Mouse (Mus musculus) macrophage (primary cell): ENCODE measurements around the gene Zfhx2. TPM values are rescaled to one million over a fixed set of nuclear protein-coding genes. Genes with fewer than 3 reads are reported as not detected.

Experiments
- H3K27ac ChIP-seq: fragments of 350-480 bp; formaldehyde crosslinking; 2 replicates; pipeline ENCODE4 v1.9.0; 2021
- H3K36me3 ChIP-seq: fragments of 350-480 bp; formaldehyde crosslinking; 2 replicates; pipeline ENCODE4 v1.9.0; 2021; ENCODE audit errors: inconsistent target
- H3K4me3 ChIP-seq: fragments of 350-480 bp; formaldehyde crosslinking; 2 replicates; pipeline ENCODE4 v1.9.0; 2021; ENCODE audit errors: inconsistent target
- H3K79me2 ChIP-seq: fragments of 350-480 bp; formaldehyde crosslinking; 2 replicates; pipeline ENCODE4 v1.9.0; 2021; ENCODE audit errors: inconsistent target
- WGBS: methylation state at CpG from one replicate; pipeline ENCODE4 v1.1.7; 2026; ENCODE audit warnings: inconsistent platforms; ENCODE audit not compliant: missing documents; 5-methylcytosine and 5-hydroxymethylcytosine counted together
- polyA plus RNA-seq: library from polyadenylated mRNA; stranded (reverse); fragments of 250-400 nt; gene quantifications from 3 replicates; pipeline ENCODE4 v1.2.4, GENCODE M21; 2018; ENCODE audit warnings: inconsistent platforms

Gene Zfhx2
- polyA plus RNA-seq, 1 experiment from 2014 or later, result 2.9 TPM

- Histone ChIP-seq H3K79me2 (no peaks in the 10 kb centered on the region), H3K36me3 (no peaks in the 10 kb centered on the region), H3K4me3 (no peak overlapping the region), H3K27ac (no peak overlapping the region)
- WGBS, result 82% methylated on average over 36 of the region's 51 CpGs
These were observed 21.3 kb upstream of the Zfhx2 start for GRCm38 (mm10) chr14:55113351-55113974.

GRCm38 (mm10) chr14:55111720-55112119, 19.6 kb upstream of the Zfhx2 start:
- Histone ChIP-seq H3K36me3 (no peaks in the 10 kb centered on the region), H3K4me3 (no peak overlapping the region), H3K27ac (no peak overlapping the region), H3K79me2 (no peaks in the 10 kb centered on the region)
- 89% methylated on average over 2 of the region's 2 CpGs for WGBS

- no peak overlapping the region for H3K27ac ChIP-seq
- WGBS, result 67% methylated on average over 9 of the region's 9 CpGs
- H3K36me3 ChIP-seq, result no peaks in the 10 kb centered on the region
- no peaks in the 10 kb centered on the region for H3K79me2 ChIP-seq
- H3K4me3 ChIP-seq, result no peak overlapping the region
These were observed 18.0 kb upstream of the Zfhx2 start for GRCm38 (mm10) chr14:55110076-55110475.

GRCm38 (mm10) chr14:55109048-55109873, 17.1 kb upstream of the Zfhx2 start:
- Histone ChIP-seq H3K4me3 (no peak overlapping the region), H3K27ac (no peak overlapping the region), H3K36me3 (peaks cover 2% of the 10 kb centered on the region; the same call in 1 of the 2 replicates), H3K79me2 (no peaks in the 10 kb centered on the region)
- WGBS, result 50% methylated on average over 21 of the region's 21 CpGs

- H3K4me3 ChIP-seq, result no peak overlapping the region
- no peak overlapping the region for H3K27ac ChIP-seq
- no peaks in the 10 kb centered on the region for H3K79me2 ChIP-seq
- H3K36me3 ChIP-seq, result peaks cover 11% of the 10 kb centered on the region
- WGBS, result 79% methylated on average over 9 of the region's 9 CpGs
These were observed 16.2 kb upstream of the Zfhx2 start for GRCm38 (mm10) chr14:55108202-55108870.

GRCm38 (mm10) chr14:55106990-55107389, 14.9 kb upstream of the Zfhx2 start:
- Histone ChIP-seq H3K4me3 (no peak overlapping the region), H3K27ac (0 out of 2 replicates have a peak overlapping the region, but pooled peaks have one; percentile 75), H3K36me3 (peaks cover 25% of the 10 kb centered on the region), H3K79me2 (no peaks in the 10 kb centered on the region)
- 83% methylated on average over 6 of the region's 8 CpGs for WGBS

- H3K36me3 ChIP-seq, result peaks cover 31% of the 10 kb centered on the region
- peak within 1 kb of the TSS; percentile 75 for H3K27ac ChIP-seq
- H3K79me2 ChIP-seq, result no peaks in the 10 kb centered on the region
- 1% methylated on average over 39 of the region's 39 CpGs for WGBS
- peak within 1 kb of the TSS; percentile 65 for H3K4me3 ChIP-seq
These were observed 14.0 kb upstream of the Zfhx2 start, which contains the start of gene Ap1g2 for GRCm38 (mm10) chr14:55105836-55106809. Ap1g2 (minus strand) TSS chr14:55106593.

GRCm38 (mm10) chr14:55105386-55105785, 13.3 kb upstream of the Zfhx2 start:
- WGBS, result 14% methylated on average over 7 of the region's 7 CpGs
- Histone ChIP-seq H3K79me2 (no peaks in the 10 kb centered on the region), H3K4me3 (peak overlapping the region; percentile 65), H3K27ac (peak overlapping the region; percentile 75), H3K36me3 (peaks cover 39% of the 10 kb centered on the region)

GRCm38 (mm10) chr14:55104365-55104764, 12.2 kb upstream of the Zfhx2 start:
- WGBS, result 92% methylated on average over 18 of the region's 18 CpGs
- peaks cover 49% of the 10 kb centered on the region for H3K36me3 ChIP-seq
- no peaks in the 10 kb centered on the region for H3K79me2 ChIP-seq
- H3K27ac ChIP-seq, result no peak overlapping the region
- H3K4me3 ChIP-seq, result no peak overlapping the region

- Histone ChIP-seq H3K4me3 (no peak overlapping the region), H3K27ac (no peak overlapping the region), H3K36me3 (peaks cover 63% of the 10 kb centered on the region), H3K79me2 (no peaks in the 10 kb centered on the region)
- WGBS, result 96% methylated on average over 12 of the region's 15 CpGs
These were observed 10.2 kb upstream of the Zfhx2 start for GRCm38 (mm10) chr14:55102253-55102785.

- WGBS, result 51% methylated on average over 4 of the region's 4 CpGs
- Histone ChIP-seq H3K79me2 (no peaks in the 10 kb centered on the region), H3K4me3 (no peak overlapping the region), H3K36me3 (peaks cover 63% of the 10 kb centered on the region), H3K27ac (no peak overlapping the region)
These were observed 9.5 kb upstream of the Zfhx2 start for GRCm38 (mm10) chr14:55101592-55101991.

- peaks cover 49% of the 10 kb centered on the region for H3K36me3 ChIP-seq
- WGBS, result 42% methylated on average over 4 of the region's 4 CpGs
- H3K79me2 ChIP-seq, result no peaks in the 10 kb centered on the region
- no peak overlapping the region for H3K4me3 ChIP-seq
- peak overlapping the region; percentile 51 for H3K27ac ChIP-seq
These were observed 5.9 kb upstream of the Zfhx2 start for GRCm38 (mm10) chr14:55098067-55098466.

GRCm38 (mm10) chr14:55097646-55098045, 5.5 kb upstream of the Zfhx2 start:
- H3K27ac ChIP-seq, result peak overlapping the region; percentile 51
- H3K36me3 ChIP-seq, result peaks cover 44% of the 10 kb centered on the region
- no peak overlapping the region for H3K4me3 ChIP-seq
- no peaks in the 10 kb centered on the region for H3K79me2 ChIP-seq
- 78% methylated on average over 10 of the region's 10 CpGs for WGBS
